Mouse (Mus musculus) brain, embryonic 14.5 days (tissue): ENCODE measurements around the gene Rock2.

Experiments
- CTCF ChIP-seq: fragments of 200-500 bp; IDR thresholded peaks from 2 replicates; pipeline ENCODE4 v1.5.1; 2012; ENCODE audit warnings: inconsistent platforms, mild to moderate bottlenecking, moderate library complexity, borderline replicate concordance; ENCODE audit not compliant: insufficient read depth, insufficient read length; ENCODE audit errors: extremely low read depth
- POLR2A ChIP-seq: fragments of 200-500 bp; IDR thresholded peaks from 2 replicates; pipeline ENCODE4 v1.6.1; 2012; ENCODE audit warnings: mild to moderate bottlenecking, inconsistent platforms, borderline replicate concordance; ENCODE audit not compliant: poor library complexity, insufficient read depth, insufficient read length, severe bottlenecking; ENCODE audit errors: extremely low read depth

GRCm38 (mm10) chr12:17032694-17033463 lies 138.2 kb downstream of the Rock2 start:
- peak; percentile 76; the same call in 1 of the 2 replicates for TF ChIP-seq CTCF
- no peak for TF ChIP-seq POLR2A
